Mouse (Mus musculus) CH12.LX (cell line): Measurements from ENCODE around the gene Gnai2.

ENCODE experiments used
- CTCF ChIP-seq, 2 experiments: IDR thresholded peaks in 1 of 2; conservative IDR thresholded peaks in 1 of 2; 2 replicates each; pipeline ENCODE4 v1.5.1; 2011 to 2012; ENCODE audit warnings: low read depth in 2 of 2, low read length in 2 of 2, improper control_type of control experiment in 1 of 2, inconsistent platforms in 1 of 2, mild to moderate bottlenecking in 1 of 2, moderate library complexity in 1 of 2
- ELF1 ChIP-seq: IDR thresholded peaks from 2 replicates; pipeline ENCODE4 v1.6.1; 2014; ENCODE audit warnings: low read depth, mild to moderate bottlenecking, inconsistent platforms, low read length, improper control_type of control experiment
- JUND ChIP-seq: conservative IDR thresholded peaks from 2 replicates; pipeline ENCODE4 v1.6.1; 2011; ENCODE audit warnings: low read depth, low read length, improper control_type of control experiment
- KAT2A ChIP-seq: IDR thresholded peaks from 2 replicates; pipeline ENCODE4 v1.6.1; 2012; ENCODE audit warnings: low read length, improper control_type of control experiment, inconsistent platforms; ENCODE audit not compliant: insufficient replicate concordance
- MEF2A ChIP-seq: IDR thresholded peaks from 2 replicates; pipeline ENCODE4 v1.6.1; 2014; ENCODE audit warnings: low read depth, mild to moderate bottlenecking, inconsistent platforms, low read length, improper control_type of control experiment, borderline replicate concordance
- MYC ChIP-seq: IDR thresholded peaks from 2 replicates; pipeline ENCODE4 v1.6.1; 2011; ENCODE audit warnings: low read depth, mild to moderate bottlenecking, improper control_type of control experiment, low read length
- POLR2A ChIP-seq: IDR thresholded peaks from 2 replicates; pipeline ENCODE4 v1.6.1; 2011; ENCODE audit warnings: low read depth, mild to moderate bottlenecking, improper control_type of control experiment, low read length
- SMC3 ChIP-seq: IDR thresholded peaks from 2 replicates; pipeline ENCODE4 v1.6.1; 2011; ENCODE audit warnings: low read depth, low read length, improper control_type of control experiment
- TBP ChIP-seq: conservative IDR thresholded peaks from 2 replicates; pipeline ENCODE4 v1.6.1; 2011; ENCODE audit warnings: low read depth, low read length, improper control_type of control experiment
- ZNF384 ChIP-seq: IDR thresholded peaks from 2 replicates; pipeline ENCODE4 v1.6.1; 2012; ENCODE audit warnings: low read depth, low read length, improper control_type of control experiment, inconsistent platforms

GRCm38 (mm10) chr9:107612945-107613569 lies 22.1 kb downstream of the Gnai2 start:
- no peak for TF ChIP-seq KAT2A
- no peak; a peak in 1 of 4 replicates for TF ChIP-seq CTCF (conservative IDR thresholded peaks at IDR 0.05 in 1 of 2, IDR thresholded peaks at IDR 0.05 in 1 of 2; ENCODE audit: low read depth in 2 of 2, low read length in 2 of 2)
- no peak for TF ChIP-seq SMC3
- no peak for TF ChIP-seq MEF2A
- TF ChIP-seq POLR2A, result no peak
- no peak for TF ChIP-seq MYC
- TF ChIP-seq ELF1, result no peak
- no peak for TF ChIP-seq ZNF384
- TF ChIP-seq TBP, result no peak
- no peak for TF ChIP-seq JUND
